Mouse (Mus musculus): ENCODE results near the gene Phactr1.

DNA sequence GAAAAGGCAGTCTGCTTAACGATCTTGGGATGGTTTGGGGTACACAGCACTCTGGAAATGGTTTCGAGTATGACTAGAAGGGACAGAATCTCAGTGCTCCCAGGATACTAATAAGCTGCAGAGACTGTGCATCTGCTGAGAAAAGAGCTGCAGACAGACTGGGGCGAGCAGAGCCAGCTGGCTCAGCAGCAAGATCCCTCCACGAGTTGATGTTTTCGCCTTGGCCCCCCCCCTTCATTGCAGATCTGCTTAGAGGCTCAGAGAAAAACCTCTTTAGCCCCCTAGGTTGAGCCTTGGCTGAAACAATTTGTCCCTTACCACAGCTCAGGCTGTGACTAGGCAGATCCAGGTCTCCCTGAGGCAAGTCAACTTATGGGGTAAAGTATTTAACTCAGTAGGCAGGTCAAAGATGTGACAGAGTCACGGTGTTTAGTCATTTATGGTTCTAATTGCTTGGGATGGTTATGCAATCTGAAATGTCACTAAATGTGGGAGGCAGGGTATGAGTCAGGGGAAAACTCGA lies 45.3 kb downstream of the Phactr1 start:
- TF ChIP-seq POLR2A (IDR thresholded peaks at IDR 0.05; ENCODE audit: extremely low read depth, insufficient read depth, low read length): no peak
- no peak for TF ChIP-seq CTCF (IDR thresholded peaks at IDR 0.05; ENCODE audit: low read depth, low read length)
